Mouse (Mus musculus) neural tube, embryonic 12.5 days (tissue): Measurements from ENCODE around the gene Gm3182. TPM values are rescaled to one million over a fixed set of nuclear protein-coding genes. Genes with fewer than 3 reads are reported as not detected.
"Not testable (repeated sequence)": the region's sequence is repeated elsewhere in the genome, so short reads cannot be mapped to it uniquely, and the experiment has no call there.

ENCODE experiments used
- ATAC-seq: fragments of 200-750 bp; cut with Nextera tagmentation; 2 replicates; pipeline ENCODE4 v1.8.0; 2017; ENCODE audit warnings: low read depth, mild to moderate bottlenecking, moderate TSS enrichment, moderate library complexity; ENCODE audit not compliant: low FRiP score
- H3K27ac ChIP-seq: fragments of 300-500 bp; sonication (generic); 2 replicates; pipeline ENCODE4 v1.5.1; 2016
- H3K27me3 ChIP-seq: fragments of 300-500 bp; sonication (generic); replicated peaks from 2 replicates; pipeline ENCODE4 v1.6.1; 2016; ENCODE audit warnings: mild to moderate bottlenecking
- H3K36me3 ChIP-seq: fragments of 300-500 bp; sonication (generic); 2 replicates; pipeline ENCODE4 v1.6.1; 2016; ENCODE audit warnings: mild to moderate bottlenecking
- H3K4me1 ChIP-seq: fragments of 300-500 bp; sonication (generic); 2 replicates; pipeline ENCODE4 v1.6.1; 2016
- H3K4me2 ChIP-seq: fragments of 300-500 bp; sonication (generic); replicated peaks from 2 replicates; pipeline ENCODE4 v1.6.1; 2016; ENCODE audit warnings: mild to moderate bottlenecking
- H3K4me3 ChIP-seq: fragments of 300-500 bp; sonication (generic); 2 replicates; pipeline ENCODE4 v1.5.1; 2016
- H3K9ac ChIP-seq: fragments of 300-500 bp; sonication (generic); 2 replicates; pipeline ENCODE4 v1.6.1; 2016; ENCODE audit warnings: mild to moderate bottlenecking
- H3K9me3 ChIP-seq: fragments of 300-500 bp; sonication (generic); 2 replicates; pipeline ENCODE4 v1.6.1; 2016; ENCODE audit warnings: mild to moderate bottlenecking
- WGBS: fragments of 180-500 bp; shearing (Covaris S2); methylation state at CpG from one replicate; pipeline ENCODE4 v1.1.7; 2016; 5-methylcytosine and 5-hydroxymethylcytosine counted together
- polyA plus RNA-seq: library from polyadenylated mRNA; unstranded; fragments of >200 nt; fragmentation: Nextera tagmentation; extraction: Ambion mirVana; gene quantifications from 2 replicates; pipeline ENCODE4 v1.2.1, GENCODE M21; 2016

The Gm3182 gene
- polyA plus RNA-seq: not detected in 2 replicates

DNA sequence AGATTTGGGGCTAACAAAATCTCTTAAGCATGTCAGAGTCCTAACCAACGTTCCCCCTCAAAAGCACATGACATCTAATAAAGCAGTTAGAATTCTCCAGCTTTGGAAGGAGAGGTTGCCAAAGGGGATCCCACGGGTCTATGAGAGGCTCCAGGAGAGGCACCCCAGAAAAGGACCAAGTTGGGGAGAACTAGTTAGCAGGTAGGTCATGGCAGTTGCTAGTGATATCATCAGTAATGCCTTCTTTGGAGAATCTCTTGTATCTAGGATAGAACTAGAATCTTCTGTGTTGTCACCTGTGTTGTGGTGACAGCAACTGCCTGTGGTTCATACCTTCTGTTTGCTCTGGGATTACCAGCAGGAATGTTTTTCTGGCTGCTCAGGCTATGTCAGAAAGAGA, at the start of gene Gm3182:
Gene Gm3182 (plus strand): TSS at position 301 of the 400 bp plus-strand sequence.
- not testable (repeated sequence) for H3K4me3 ChIP-seq, ATAC-seq, H3K27ac ChIP-seq, H3K9ac ChIP-seq, H3K9me3 ChIP-seq, H3K36me3 ChIP-seq, H3K4me1 ChIP-seq, H3K27me3 ChIP-seq, H3K4me2 ChIP-seq
- 92% methylated on average over 1 of the region's 2 CpGs for WGBS

DNA sequence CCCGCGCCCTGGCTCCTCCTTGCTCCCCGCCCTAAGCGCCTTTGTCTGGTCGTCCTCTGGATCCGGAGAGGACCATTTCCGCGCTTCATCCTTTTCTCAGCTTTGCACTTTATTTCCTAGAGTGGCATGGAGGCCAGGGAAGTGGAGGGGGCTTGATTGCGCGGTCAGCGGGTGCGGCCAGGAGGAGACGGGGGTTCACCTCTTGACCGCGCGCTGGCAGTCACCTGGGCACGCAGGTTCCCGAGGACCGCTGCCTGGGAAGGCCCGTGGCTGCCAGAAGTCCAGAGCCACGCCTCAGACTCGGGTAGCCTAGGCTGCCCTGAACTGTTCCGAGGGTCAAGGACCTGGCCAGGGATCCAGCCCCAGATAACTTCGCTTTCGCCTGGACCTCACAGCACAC, 17.9 kb downstream of the Gm3182 start:
- peak overlapping the region; percentile 55 for H3K4me2 ChIP-seq
- H3K36me3 ChIP-seq, ATAC-seq, H3K4me1 ChIP-seq, H3K9me3 ChIP-seq, H3K27me3 ChIP-seq, H3K9ac ChIP-seq, H3K27ac ChIP-seq: not testable (repeated sequence)
- H3K4me3 ChIP-seq: peak overlapping the region; percentile 26
- WGBS: 2% methylated on average over 18 of the region's 25 CpGs

Other genes with a start within 250 kb of the Gm3182 start
- not detected in 2 replicates for gene Gm3138, start 232.1 kb upstream of the Gm3182 start, polyA plus RNA-seq
- not detected in 2 replicates for gene Gm3149, start 164.5 kb upstream of the Gm3182 start, polyA plus RNA-seq
- 1.3 and 1.4 TPM in 2 replicates for gene 2610042L04Rik, start 147.0 kb upstream of the Gm3182 start, polyA plus RNA-seq
- gene Gm3159, start 84.2 kb upstream of the Gm3182 start, polyA plus RNA-seq: not detected in 2 replicates
- gene Gm3164, start 66.3 kb upstream of the Gm3182 start, polyA plus RNA-seq: 1.1 and 1.7 TPM in 2 replicates
- gene Gm3173, start 50.8 kb upstream of the Gm3182 start, polyA plus RNA-seq: 0.93 TPM in 1 of 2 replicates, not detected in the other
- not detected in 2 replicates for gene Gm3047, start 73.7 kb downstream of the Gm3182 start, polyA plus RNA-seq
- not detected in 2 replicates for gene Gm8159, start 150.6 kb downstream of the Gm3182 start, polyA plus RNA-seq
- gene Gm3239, start 182.4 kb downstream of the Gm3182 start, polyA plus RNA-seq: 0.49 TPM in 1 of 2 replicates, not detected in the other
- gene Gm7876, start 227.5 kb downstream of the Gm3182 start, polyA plus RNA-seq: not detected in 2 replicates
- gene Gm3252, start 245.0 kb downstream of the Gm3182 start, polyA plus RNA-seq: 0.33 and 0.87 TPM in 2 replicates